Mouse (Mus musculus) kidney, embryonic 14.5 days (tissue): Measurements from ENCODE around the gene Mthfd1. TPM values are rescaled to one million over a fixed set of nuclear protein-coding genes. Genes with fewer than 3 reads are reported as not detected.
A peak's percentile ranks its signal among the peaks of the same experiment; 100 is the strongest.
"Not testable (repeated sequence)": the region's sequence is repeated elsewhere in the genome, so short reads cannot be mapped to it uniquely, and the experiment has no call there.

Experiments used
- ATAC-seq: fragments of 200-750 bp; cut with Nextera tagmentation; 2 replicates; pipeline ENCODE4 v1.8.0; 2017; ENCODE audit warnings: moderate number of reproducible peaks, mild to moderate bottlenecking, moderate TSS enrichment, moderate library complexity; ENCODE audit not compliant: low FRiP score, low TSS enrichment
- H3K27ac ChIP-seq: fragments of 300-500 bp; sonication (generic); 2 replicates; pipeline ENCODE4 v1.5.1; 2014; ENCODE audit warnings: low read depth, mild to moderate bottlenecking, low read length, moderate library complexity, mixed read lengths
- H3K27me3 ChIP-seq: fragments of 300-500 bp; sonication (generic); 2 replicates; pipeline ENCODE4 v1.6.1; 2014; ENCODE audit warnings: mild to moderate bottlenecking, low read length; ENCODE audit not compliant: control insufficient read depth, insufficient read depth
- H3K36me3 ChIP-seq: fragments of 300-500 bp; sonication (generic); 2 replicates; pipeline ENCODE4 v1.6.1; 2014; ENCODE audit warnings: low read length, mixed read lengths; ENCODE audit not compliant: control insufficient read depth, insufficient read depth
- H3K4me1 ChIP-seq: fragments of 300-500 bp; sonication (generic); 2 replicates; pipeline ENCODE4 v1.6.1; 2014; ENCODE audit warnings: low read length, mixed read lengths; ENCODE audit not compliant: control insufficient read depth, insufficient read depth
- H3K4me2 ChIP-seq: fragments of 300-500 bp; sonication (generic); replicated peaks from 2 replicates; pipeline ENCODE4 v1.6.1; 2014; ENCODE audit warnings: low read depth, mild to moderate bottlenecking, low read length
- H3K4me3 ChIP-seq: fragments of 300-500 bp; sonication (generic); 2 replicates; pipeline ENCODE4 v1.5.1; 2014; ENCODE audit warnings: mild to moderate bottlenecking, low read length
- H3K9ac ChIP-seq: fragments of 300-500 bp; sonication (generic); 2 replicates; pipeline ENCODE4 v1.6.1; 2014; ENCODE audit warnings: low read depth, mild to moderate bottlenecking, low read length, moderate library complexity
- H3K9me3 ChIP-seq: fragments of 300-500 bp; sonication (generic); 2 replicates; pipeline ENCODE4 v1.6.1; 2016; ENCODE audit warnings: low read length; ENCODE audit not compliant: control insufficient read depth
- WGBS: fragments of 180-500 bp; shearing (Covaris S2); extraction: QIAGEN DNeasy Blood & Tissue Kit; methylation state at CpG from one replicate; pipeline ENCODE4 v1.1.7; 2014; 5-methylcytosine and 5-hydroxymethylcytosine counted together
- polyA plus RNA-seq: library from polyadenylated mRNA; unstranded; fragments of >200 nt; fragmentation: Nextera tagmentation; extraction: Ambion mirVana; gene quantifications from 2 replicates; pipeline ENCODE4 v1.2.1, GENCODE M21; 2014

Gene Mthfd1
- polyA plus RNA-seq: 58.1 and 102 TPM in 2 replicates

GRCm38 (mm10) chr12:76254725-76255498 lies at the start of gene Mthfd1:
Mthfd1 (plus strand) TSS chr12:76255298.
- H3K4me3 ChIP-seq: peak within 1 kb of the TSS; percentile 67
- no peaks in the 10 kb centered on the region for H3K27me3 ChIP-seq
- peak; percentile 100 for ATAC-seq
- H3K27ac ChIP-seq: peak within 1 kb of the TSS; percentile 44; the same call in 1 of the 2 replicates
- H3K36me3 ChIP-seq: no peaks in the 10 kb centered on the region
- peak within 1 kb of the TSS; percentile 69 for H3K4me2 ChIP-seq
- H3K9me3 ChIP-seq: no peaks in the 10 kb centered on the region
- 1% methylated on average over 43 of the region's 43 CpGs for WGBS
- H3K4me1 ChIP-seq: peaks cover 3% of the 10 kb centered on the region; the same call in 1 of the 2 replicates
- peak within 1 kb of the TSS; percentile 63 for H3K9ac ChIP-seq

- 90% methylated on average over 5 of the region's 5 CpGs for WGBS
Measured at GRCm38 (mm10) chr12:76209429-76209974, 45.6 kb upstream of the Mthfd1 start.

DNA sequence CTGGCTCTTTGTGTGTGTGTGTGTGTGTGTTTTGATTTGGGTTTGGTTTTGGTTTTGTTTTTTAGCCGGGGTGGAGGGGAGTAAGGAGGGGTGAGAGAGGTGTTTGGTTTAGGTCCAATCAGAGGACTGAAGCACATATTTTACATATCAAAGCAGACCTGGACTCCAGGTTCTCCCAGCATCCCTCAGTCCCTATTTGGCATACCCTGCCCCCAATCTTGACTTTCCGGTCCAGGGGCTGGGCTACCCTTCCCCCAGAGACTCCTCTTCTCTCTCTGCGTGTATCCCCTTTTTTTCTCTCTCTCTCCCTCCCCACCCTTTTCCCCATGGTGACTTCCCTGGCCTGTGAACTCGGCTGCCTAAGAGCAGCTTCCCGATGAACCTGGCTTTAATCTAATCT lies 40.0 kb upstream of the Mthfd1 start:
- H3K27ac ChIP-seq: no peak overlapping the region
- no peaks in the 10 kb centered on the region for H3K4me1 ChIP-seq
- no peak for ATAC-seq
- H3K36me3 ChIP-seq: no peaks in the 10 kb centered on the region
- no peaks in the 10 kb centered on the region for H3K27me3 ChIP-seq
- WGBS: 26% methylated on average over 5 of the region's 5 CpGs
- no peak overlapping the region for H3K4me3 ChIP-seq
- no peak overlapping the region for H3K9ac ChIP-seq
- no peaks in the 10 kb centered on the region for H3K9me3 ChIP-seq
- H3K4me2 ChIP-seq: no peak overlapping the region

More at GRCm38 (mm10) chr12:76209429-76209974, 45.6 kb upstream of the Mthfd1 start:
- Histone ChIP-seq H3K4me3 (no peak overlapping the region), H3K9ac (no peak overlapping the region), H3K27ac (no peak overlapping the region), H3K4me2 (no peak overlapping the region), H3K36me3 (no peaks in the 10 kb centered on the region), H3K27me3 (no peaks in the 10 kb centered on the region), H3K4me1 (no peaks in the 10 kb centered on the region), H3K9me3 (no peaks in the 10 kb centered on the region)
- no peak for ATAC-seq

DNA sequence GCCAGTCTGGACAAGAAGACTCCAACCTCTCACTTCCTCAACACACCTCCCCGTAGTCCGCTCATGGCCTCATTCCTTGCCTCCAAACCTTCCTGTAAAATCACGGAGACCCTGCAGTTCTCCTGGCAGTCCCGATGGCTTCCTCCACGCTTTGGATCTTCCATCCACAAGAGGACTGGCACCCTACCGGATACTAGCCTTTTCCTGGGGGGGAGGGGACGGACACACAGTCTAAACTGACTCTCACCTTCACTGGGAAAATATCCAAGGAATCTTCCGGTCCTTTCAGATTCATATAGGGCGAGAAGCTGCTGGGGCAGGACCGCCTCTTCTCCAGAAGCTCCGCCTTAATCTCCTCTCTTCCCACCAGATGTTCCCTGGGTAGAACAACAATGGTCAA lies 38.4 kb upstream of the Mthfd1 start:
- H3K36me3 ChIP-seq: no peaks in the 10 kb centered on the region
- no peaks in the 10 kb centered on the region for H3K4me1 ChIP-seq
- no peaks in the 10 kb centered on the region for H3K9me3 ChIP-seq
- no peak for ATAC-seq
- H3K4me3 ChIP-seq: no peak overlapping the region
- H3K27ac ChIP-seq: no peak overlapping the region
- H3K27me3 ChIP-seq: no peaks in the 10 kb centered on the region
- no peak overlapping the region for H3K4me2 ChIP-seq
- 79% methylated on average over 11 of the region's 11 CpGs for whole genome bisulfite sequencing
- H3K9ac ChIP-seq: no peak overlapping the region

DNA sequence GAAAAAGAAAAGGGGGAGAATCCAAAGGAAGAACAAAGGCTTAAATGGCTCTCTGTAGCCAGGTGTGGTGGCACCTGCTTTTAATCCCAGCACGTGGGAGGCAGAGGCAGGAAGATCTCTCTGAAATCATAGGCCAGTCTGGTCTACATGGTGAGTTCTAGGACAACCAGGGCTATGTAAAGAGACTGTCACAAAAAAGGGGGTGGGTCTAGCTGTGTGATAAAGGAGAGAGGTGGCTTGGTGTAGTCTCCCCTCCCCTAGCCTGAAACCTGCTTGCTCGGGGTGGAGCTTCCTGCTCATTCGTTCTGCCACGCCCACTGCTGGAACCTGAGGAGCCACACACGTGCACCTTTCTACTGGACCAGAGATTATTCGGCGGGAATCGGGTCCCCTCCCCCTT lies 33.0 kb upstream of the Mthfd1 start:
- H3K9ac ChIP-seq, H3K4me2 ChIP-seq, H3K27me3 ChIP-seq, ATAC-seq, H3K27ac ChIP-seq, H3K4me1 ChIP-seq, H3K4me3 ChIP-seq, H3K36me3 ChIP-seq, H3K9me3 ChIP-seq: not testable (repeated sequence)
- 72% methylated on average over 2 of the region's 8 CpGs for WGBS

DNA sequence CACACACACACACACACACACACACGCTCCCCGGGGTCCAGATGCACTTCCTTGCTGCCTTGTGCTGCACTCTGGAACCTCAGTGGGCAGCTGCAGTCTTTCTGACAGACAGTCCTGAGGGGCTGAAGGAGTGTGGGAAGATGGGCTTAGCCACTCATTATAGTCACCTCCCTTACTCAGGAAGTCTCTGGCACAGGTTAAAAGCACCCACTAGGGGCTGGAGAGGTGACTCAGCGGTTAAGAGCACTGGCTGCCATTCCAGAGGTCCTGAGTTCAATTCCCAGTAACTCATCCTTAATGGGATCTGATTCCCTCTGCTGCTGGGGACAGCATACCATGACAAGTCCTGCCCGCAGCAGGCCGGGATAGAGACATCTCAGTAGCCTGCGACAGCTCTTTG lies 24.5 kb upstream of the Mthfd1 start:
- Histone ChIP-seq H3K27ac (no peak overlapping the region), H3K4me1 (0 out of 2 replicates have a peak, but pooled peaks cover 2% of the 10 kb centered on the region), H3K4me2 (no peak overlapping the region), H3K9me3 (no peaks in the 10 kb centered on the region), H3K4me3 (no peak overlapping the region), H3K27me3 (no peaks in the 10 kb centered on the region), H3K9ac (no peak overlapping the region), H3K36me3 (no peaks in the 10 kb centered on the region)
- no peak for ATAC-seq
- 76% methylated on average over 6 of the region's 6 CpGs for WGBS

- Histone ChIP-seq H3K4me3 (no peak overlapping the region), H3K4me2 (no peak overlapping the region), H3K9ac (no peak overlapping the region), H3K9me3 (no peaks in the 10 kb centered on the region), H3K4me1 (no peaks in the 10 kb centered on the region), H3K27me3 (no peaks in the 10 kb centered on the region), H3K36me3 (no peaks in the 10 kb centered on the region), H3K27ac (no peak overlapping the region)
- no peak for ATAC-seq
- WGBS: 92% methylated on average over 6 of the region's 6 CpGs
Measured at GRCm38 (mm10) chr12:76235253-76235652, 19.8 kb upstream of the Mthfd1 start.

GRCm38 (mm10) chr12:76239145-76239838 lies 15.8 kb upstream of the Mthfd1 start:
- Histone ChIP-seq H3K27me3 (no peaks in the 10 kb centered on the region), H3K4me2 (no peak overlapping the region), H3K9ac (no peak overlapping the region), H3K4me1 (no peaks in the 10 kb centered on the region), H3K9me3 (no peaks in the 10 kb centered on the region), H3K4me3 (no peak overlapping the region), H3K27ac (no peak overlapping the region), H3K36me3 (no peaks in the 10 kb centered on the region)
- WGBS: 55% methylated on average over 10 of the region's 10 CpGs
- ATAC-seq: no peak
